Mouse (Mus musculus): ENCODE results near the gene Kcnc3. TPM values are rescaled to one million over a fixed set of nuclear protein-coding genes. Genes with fewer than 3 reads are reported as not detected.

Kcnc3 gene
- polyA plus RNA-seq, 1 experiment: 1.6 TPM

DNA sequence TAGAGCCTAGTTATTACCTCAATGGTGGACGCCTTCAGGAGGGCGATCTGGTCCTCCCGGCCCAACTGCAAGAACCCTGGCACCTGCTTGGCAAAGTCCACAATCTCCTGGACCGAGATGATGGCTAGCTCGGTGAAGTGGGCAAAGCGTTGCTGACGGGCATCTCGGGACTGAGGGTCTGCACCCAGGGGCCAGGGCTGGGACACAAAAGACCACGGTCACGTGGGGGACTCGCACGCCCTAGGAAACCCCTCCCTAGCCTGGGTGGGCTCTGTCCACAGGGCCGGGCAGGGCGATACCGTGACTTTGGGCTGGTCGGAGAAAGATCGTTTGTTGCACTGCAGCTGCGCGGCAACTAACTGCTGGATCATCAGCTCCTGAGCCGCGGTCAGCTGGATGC, 39.2 kb upstream of the Kcnc3 start:
- no peak for TF ChIP-seq POLR2A (IDR thresholded peaks at IDR 0.05; ENCODE audit: borderline replicate concordance, low read depth, low read length)
- TF ChIP-seq CTCF (IDR thresholded peaks at IDR 0.05; ENCODE audit: low read depth, low read length): no peak
- Histone ChIP-seq H3K4me3 (ENCODE audit: insufficient read depth, low read length) (no peak overlapping the region), H3K27ac (ENCODE audit: insufficient read depth, low read depth, low read length) (no peak overlapping the region), H3K4me1 (ENCODE audit: control insufficient read depth, insufficient read depth, low read length) (0 out of 2 replicates have a peak, but pooled peaks cover 2% of the 10 kb centered on the region)

- TF ChIP-seq POLR2A (IDR thresholded peaks at IDR 0.05; ENCODE audit: borderline replicate concordance, low read depth, low read length): no peak
- no peak for TF ChIP-seq CTCF (IDR thresholded peaks at IDR 0.05; ENCODE audit: low read depth, low read length)
Measured at GRCm38 (mm10) chr7:44551731-44552130, 38.7 kb upstream of the Kcnc3 start.

DNA sequence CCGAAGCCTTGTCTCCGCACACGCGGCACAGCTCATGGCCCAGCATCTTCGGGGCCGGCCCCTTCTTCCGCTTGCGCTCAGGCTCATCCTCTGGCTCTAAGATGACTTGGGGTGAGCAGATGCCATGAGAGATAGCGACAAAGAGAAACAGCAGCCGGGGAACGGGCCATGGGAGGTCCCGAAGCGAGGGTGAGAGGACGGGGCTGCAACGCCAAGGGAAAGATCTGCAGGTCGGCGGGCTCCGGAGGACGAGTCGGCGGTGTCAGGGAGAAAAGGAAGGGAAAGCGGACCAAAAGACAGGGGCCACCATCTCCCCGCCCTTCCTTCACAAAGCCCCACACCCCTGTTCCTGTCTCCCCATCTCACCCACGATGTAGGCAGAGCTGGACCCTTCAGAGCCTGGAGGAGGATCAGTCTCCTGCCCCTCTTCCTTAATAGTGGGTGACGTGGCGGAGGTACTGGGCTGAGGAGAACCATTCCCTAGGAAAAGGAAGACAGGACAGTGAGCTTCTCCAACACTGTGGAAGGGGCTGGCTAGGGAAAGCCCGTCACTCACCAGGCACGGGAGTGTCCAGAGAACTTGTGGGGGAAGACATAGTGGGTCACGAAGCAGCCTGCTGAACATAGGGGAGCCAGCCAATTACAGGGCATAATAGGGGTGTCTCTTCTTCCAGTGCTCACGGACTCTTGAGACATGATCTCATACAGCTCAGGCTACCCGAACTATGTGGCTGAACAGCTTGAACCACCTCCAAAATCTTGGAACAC, 38.1 kb upstream of the Kcnc3 start:
- no peaks in the 10 kb centered on the region for H3K4me1 ChIP-seq (ENCODE audit: control insufficient read depth, insufficient read depth, low read length)
- H3K4me3 ChIP-seq (ENCODE audit: insufficient read depth, low read length): peak overlapping the region; percentile 100
- TF ChIP-seq CTCF (IDR thresholded peaks at IDR 0.05; ENCODE audit: low read depth, low read length) (no peak), POLR2A (IDR thresholded peaks at IDR 0.05; ENCODE audit: borderline replicate concordance, low read depth, low read length) (no peak)
- H3K27ac ChIP-seq (ENCODE audit: insufficient read depth, low read depth, low read length): no peak overlapping the region

More at GRCm38 (mm10) chr7:44551731-44552130, 38.7 kb upstream of the Kcnc3 start:
- Histone ChIP-seq H3K4me3 (ENCODE audit: insufficient read depth, low read length) (no peak overlapping the region), H3K4me1 (ENCODE audit: control insufficient read depth, insufficient read depth, low read length) (0 out of 2 replicates have a peak, but pooled peaks cover 2% of the 10 kb centered on the region), H3K27ac (ENCODE audit: insufficient read depth, low read depth, low read length) (no peak overlapping the region)

DNA sequence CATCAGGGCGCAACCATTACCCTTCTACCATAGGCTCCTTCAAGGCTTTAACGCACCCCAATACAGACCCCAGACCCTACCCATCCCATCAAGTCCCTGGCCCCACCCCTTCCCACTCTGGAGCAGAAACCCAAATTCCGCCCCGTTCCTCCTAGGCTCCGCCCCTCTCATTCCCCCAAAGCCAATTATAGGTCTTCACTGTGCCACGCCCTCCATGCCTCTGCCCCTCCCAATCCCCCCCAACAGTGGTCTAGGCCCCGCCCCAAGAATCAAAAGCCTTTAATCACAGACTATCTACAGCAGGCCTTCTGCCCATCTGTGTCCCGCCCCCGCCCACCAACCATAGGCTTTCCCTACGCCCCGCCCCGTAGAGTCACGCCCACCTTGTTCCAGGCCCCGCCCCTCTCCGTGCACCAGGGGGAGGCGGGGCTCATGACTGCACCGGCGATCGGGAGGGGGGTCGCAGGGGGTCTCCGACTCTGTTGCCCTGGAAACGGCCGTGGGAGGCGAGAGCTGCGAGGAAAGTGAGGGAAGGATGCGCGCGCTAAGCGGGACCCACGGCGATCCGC, 37.2 kb upstream of the Kcnc3 start:
- no peak for TF ChIP-seq CTCF (IDR thresholded peaks at IDR 0.05; ENCODE audit: low read depth, low read length)
- no peak for TF ChIP-seq POLR2A (IDR thresholded peaks at IDR 0.05; ENCODE audit: borderline replicate concordance, low read depth, low read length)
- peak overlapping the region; percentile 95 for H3K27ac ChIP-seq (ENCODE audit: insufficient read depth, low read depth, low read length)
- no peaks in the 10 kb centered on the region for H3K4me1 ChIP-seq (ENCODE audit: control insufficient read depth, insufficient read depth, low read length)
- peak overlapping the region; percentile 100 for H3K4me3 ChIP-seq (ENCODE audit: insufficient read depth, low read length)

- Histone ChIP-seq H3K4me3 (ENCODE audit: insufficient read depth, low read length) (peak within 1 kb of the TSS; percentile 100), H3K27ac (ENCODE audit: insufficient read depth, low read depth, low read length) (peak within 1 kb of the TSS; percentile 95), H3K4me1 (ENCODE audit: control insufficient read depth, insufficient read depth, low read length) (no peaks in the 10 kb centered on the region)
- no peak for TF ChIP-seq CTCF (IDR thresholded peaks at IDR 0.05; ENCODE audit: low read depth, low read length)
- TF ChIP-seq POLR2A (IDR thresholded peaks at IDR 0.05; ENCODE audit: borderline replicate concordance, low read depth, low read length): no peak
Measured at GRCm38 (mm10) chr7:44553826-44554225, 36.6 kb upstream of the Kcnc3 start, which contains the start of gene Nr1h2. Nr1h2 (minus strand) TSS chr7:44553951.

- Histone ChIP-seq H3K4me1 (ENCODE audit: control insufficient read depth, insufficient read depth, low read length) (no peaks in the 10 kb centered on the region), H3K27ac (ENCODE audit: insufficient read depth, low read depth, low read length) (no peak overlapping the region), H3K4me3 (ENCODE audit: insufficient read depth, low read length) (no peak overlapping the region)
- TF ChIP-seq POLR2A (IDR thresholded peaks at IDR 0.05; ENCODE audit: borderline replicate concordance, low read depth, low read length) (no peak), CTCF (IDR thresholded peaks at IDR 0.05; ENCODE audit: low read depth, low read length) (no peak)
Measured at GRCm38 (mm10) chr7:44557629-44558028, 32.8 kb upstream of the Kcnc3 start.

- no peak overlapping the region for H3K4me3 ChIP-seq (ENCODE audit: insufficient read depth, low read length)
- no peak overlapping the region for H3K27ac ChIP-seq (ENCODE audit: insufficient read depth, low read depth, low read length)
- TF ChIP-seq CTCF (IDR thresholded peaks at IDR 0.05; ENCODE audit: low read depth, low read length) (peak; percentile 43; the same call in 1 of the 2 replicates), POLR2A (IDR thresholded peaks at IDR 0.05; ENCODE audit: borderline replicate concordance, low read depth, low read length) (no peak)
- peaks cover 2% of the 10 kb centered on the region; the same call in 1 of the 2 replicates for H3K4me1 ChIP-seq (ENCODE audit: control insufficient read depth, insufficient read depth, low read length)
Measured at GRCm38 (mm10) chr7:44560435-44561400, 29.7 kb upstream of the Kcnc3 start.

DNA sequence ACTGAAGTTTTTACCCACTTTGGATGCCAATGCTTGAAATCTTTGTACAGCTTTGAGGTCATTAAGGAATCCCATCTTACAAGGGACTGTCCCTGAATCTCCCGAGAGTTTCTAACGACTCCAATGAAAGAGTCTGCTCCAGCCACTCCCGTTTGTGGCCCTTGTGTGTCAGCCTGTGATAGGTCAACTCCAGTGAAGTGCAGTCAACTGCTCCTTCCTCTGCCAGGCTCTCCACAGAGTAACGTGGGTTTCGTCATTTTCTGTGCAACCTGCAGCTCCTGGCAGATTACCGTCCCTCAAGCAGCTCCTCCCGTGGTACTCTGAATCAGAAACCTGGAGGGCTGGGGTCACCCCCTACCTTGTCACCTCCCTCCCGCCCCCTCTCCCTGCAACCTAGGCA, 27.2 kb upstream of the Kcnc3 start:
- TF ChIP-seq CTCF (IDR thresholded peaks at IDR 0.05; ENCODE audit: low read depth, low read length): no peak
- TF ChIP-seq POLR2A (IDR thresholded peaks at IDR 0.05; ENCODE audit: borderline replicate concordance, low read depth, low read length): no peak
- Histone ChIP-seq H3K27ac (ENCODE audit: insufficient read depth, low read depth, low read length) (no peak overlapping the region), H3K4me3 (ENCODE audit: insufficient read depth, low read length) (no peak overlapping the region), H3K4me1 (ENCODE audit: control insufficient read depth, insufficient read depth, low read length) (peaks cover 2% of the 10 kb centered on the region; the same call in 1 of the 2 replicates)

- no peak overlapping the region for H3K4me3 ChIP-seq (ENCODE audit: insufficient read depth, low read length)
- no peak for TF ChIP-seq CTCF (IDR thresholded peaks at IDR 0.05; ENCODE audit: low read depth, low read length)
- TF ChIP-seq POLR2A (IDR thresholded peaks at IDR 0.05; ENCODE audit: borderline replicate concordance, low read depth, low read length): no peak
Measured at GRCm38 (mm10) chr7:44564486-44564885, 26.0 kb upstream of the Kcnc3 start.

More at GRCm38 (mm10) chr7:44564486-44564885, 26.0 kb upstream of the Kcnc3 start:
- peaks cover 2% of the 10 kb centered on the region; the same call in 1 of the 2 replicates for H3K4me1 ChIP-seq (ENCODE audit: control insufficient read depth, insufficient read depth, low read length)
- no peak overlapping the region for H3K27ac ChIP-seq (ENCODE audit: insufficient read depth, low read depth, low read length)

Data from bone marrow macrophage, adult 2 months (primary cell).